Mouse (Mus musculus) MEL (cell line): ENCODE results near the gene Glrx2. TPM values are rescaled to one million over a fixed set of nuclear protein-coding genes. Genes with fewer than 3 reads are reported as not detected.

Source experiments
- DNase-seq: peaks from one replicate; pipeline ENCODE4 v3.0.0; 2011; ENCODE audit warnings: low read depth, low spot score
- H3K27ac ChIP-seq: 2 replicates; pipeline ENCODE4 v1.5.1; 2012; ENCODE audit warnings: low read depth, mild to moderate bottlenecking, control low read depth, low read length, moderate library complexity; ENCODE audit not compliant: control insufficient read depth
- H3K27me3 ChIP-seq, 2 experiments: fragments of 150-350 bp in 1 of 2; sonication (generic) in 1 of 2; 2 replicates each; pipeline ENCODE4 v1.6.1; 2012; ENCODE audit warnings: low read length in 2 of 2, mild to moderate bottlenecking in 2 of 2, improper control_type of control experiment in 1 of 2, moderate library complexity in 1 of 2; ENCODE audit not compliant: insufficient read depth in 2 of 2, control insufficient read depth in 1 of 2
- H3K36me3 ChIP-seq, 2 experiments: 2 replicates each; pipeline ENCODE4 v1.6.1; 2012 to 2014; ENCODE audit warnings: low read length in 2 of 2, improper control_type of control experiment in 1 of 2, inconsistent platforms in 1 of 2, mild to moderate bottlenecking in 1 of 2; ENCODE audit not compliant: insufficient read depth in 2 of 2, control insufficient read depth in 1 of 2
- H3K4me1 ChIP-seq, 2 experiments: fragments of 150-350 bp in 1 of 2; sonication (generic) in 1 of 2; 2 replicates each; pipeline ENCODE4 v1.6.1; 2012; ENCODE audit warnings: low read length in 2 of 2, improper control_type of control experiment in 1 of 2, mild to moderate bottlenecking in 1 of 2; ENCODE audit not compliant: insufficient read depth in 2 of 2, control insufficient read depth in 1 of 2
- H3K4me3 ChIP-seq, 2 experiments: fragments of 150-350 bp in 1 of 2; sonication (generic) in 1 of 2; 2 replicates each; pipeline ENCODE4 v1.5.1; 2012; ENCODE audit warnings: low read depth in 2 of 2, low read length in 2 of 2, mild to moderate bottlenecking in 2 of 2, moderate library complexity in 2 of 2, control low read depth in 1 of 2, improper control_type of control experiment in 1 of 2; ENCODE audit not compliant: control insufficient read depth in 1 of 2, insufficient read depth in 1 of 2
- H3K79me2 ChIP-seq: 2 replicates; pipeline ENCODE4 v1.6.1; 2012; ENCODE audit warnings: mild to moderate bottlenecking, low read length, moderate library complexity; ENCODE audit not compliant: control insufficient read depth, poor library complexity, insufficient read depth
- H3K9ac ChIP-seq: 2 replicates; pipeline ENCODE4 v1.6.1; 2012; ENCODE audit warnings: low read depth, mild to moderate bottlenecking, control low read depth, low read length, moderate library complexity; ENCODE audit not compliant: control insufficient read depth, poor library complexity, severe bottlenecking
- H3K9me3 ChIP-seq: fragments of 150-350 bp; sonication (generic); replicated peaks from 2 replicates; pipeline ENCODE4 v1.6.1; 2012; ENCODE audit warnings: mild to moderate bottlenecking, low read length, improper control_type of control experiment, moderate library complexity; ENCODE audit not compliant: insufficient read depth
- CHD1 ChIP-seq: IDR thresholded peaks from 2 replicates; pipeline ENCODE4 v1.6.1; 2012; ENCODE audit warnings: low read depth, mild to moderate bottlenecking, inconsistent platforms, low read length, improper control_type of control experiment
- CHD2 ChIP-seq: IDR thresholded peaks from 2 replicates; pipeline ENCODE4 v1.6.1; 2011; ENCODE audit warnings: low read length, improper control_type of control experiment
- E2F4 ChIP-seq: IDR thresholded peaks from 2 replicates; pipeline ENCODE4 v1.6.1; 2011; ENCODE audit warnings: low read depth, low read length, improper control_type of control experiment, borderline replicate concordance
- EP300 ChIP-seq, 2 experiments: IDR thresholded peaks; 2 replicates each; pipeline ENCODE4 v1.6.1; 2011; ENCODE audit warnings: improper control_type of control experiment in 2 of 2, low read length in 2 of 2, low read depth in 1 of 2, mild to moderate bottlenecking in 1 of 2
- GABPA ChIP-seq: IDR thresholded peaks from 2 replicates; pipeline ENCODE4 v1.6.1; 2012; ENCODE audit warnings: low read depth, mild to moderate bottlenecking, inconsistent platforms, low read length, improper control_type of control experiment, moderate library complexity
- GATA1 ChIP-seq: IDR thresholded peaks from 2 replicates; pipeline ENCODE4 v1.6.1; 2011; ENCODE audit warnings: low read depth, low read length, improper control_type of control experiment
- KAT2A ChIP-seq: conservative IDR thresholded peaks from 2 replicates; pipeline ENCODE4 v1.6.1; 2012; ENCODE audit warnings: low read depth, low read length, improper control_type of control experiment, inconsistent platforms
- MAFK ChIP-seq: IDR thresholded peaks from 2 replicates; pipeline ENCODE4 v1.6.1; 2011; ENCODE audit warnings: low read depth, mild to moderate bottlenecking, low read length, improper control_type of control experiment, borderline replicate concordance
- MAX ChIP-seq: IDR thresholded peaks from 2 replicates; pipeline ENCODE4 v1.6.1; 2011; ENCODE audit warnings: low read length, improper control_type of control experiment
- MXI1 ChIP-seq: IDR thresholded peaks from 2 replicates; pipeline ENCODE4 v1.6.1; 2011; ENCODE audit warnings: mild to moderate bottlenecking, low read depth, low read length, improper control_type of control experiment
- NELFE ChIP-seq: IDR thresholded peaks from 2 replicates; pipeline ENCODE4 v1.6.1; 2011; ENCODE audit warnings: low read depth, low read length, improper control_type of control experiment
- NRF1 ChIP-seq: IDR thresholded peaks from 2 replicates; pipeline ENCODE4 v1.6.1; 2014; ENCODE audit warnings: low read depth, mild to moderate bottlenecking, inconsistent platforms, low read length, improper control_type of control experiment, moderate library complexity; ENCODE audit not compliant: poor library complexity, insufficient read depth, severe bottlenecking
- POLR2A ChIP-seq, 2 experiments: IDR thresholded peaks; 2 replicates each; pipeline ENCODE4 v1.6.1; 2011 to 2012; ENCODE audit warnings: low read length in 2 of 2, mild to moderate bottlenecking in 2 of 2, control low read depth in 1 of 2, improper control_type of control experiment in 1 of 2, low read depth in 1 of 2, moderate library complexity in 1 of 2; ENCODE audit not compliant: control insufficient read depth in 1 of 2, insufficient read depth in 1 of 2, poor library complexity in 1 of 2
- POLR2AphosphoS5 ChIP-seq: IDR thresholded peaks from 2 replicates; pipeline ENCODE4 v1.6.1; 2012; ENCODE audit warnings: low read depth, borderline replicate concordance, mild to moderate bottlenecking, inconsistent platforms, low read length, moderate library complexity, mixed read lengths
- RAD21 ChIP-seq: IDR thresholded peaks from 2 replicates; pipeline ENCODE4 v1.6.1; 2011; ENCODE audit warnings: mild to moderate bottlenecking, low read depth, low read length, improper control_type of control experiment
- RCOR1 ChIP-seq: IDR thresholded peaks from 2 replicates; pipeline ENCODE4 v1.6.1; 2012; ENCODE audit warnings: low read depth, mild to moderate bottlenecking, inconsistent platforms, low read length, improper control_type of control experiment
- SIN3A ChIP-seq: IDR thresholded peaks from 2 replicates; pipeline ENCODE4 v1.6.1; 2012; ENCODE audit warnings: low read length, improper control_type of control experiment, inconsistent platforms
- TBP ChIP-seq: IDR thresholded peaks from 2 replicates; pipeline ENCODE4 v1.8.0; 2011; ENCODE audit warnings: low read depth, low read length, improper control_type of control experiment
- TCF12 ChIP-seq: IDR thresholded peaks from 2 replicates; pipeline ENCODE4 v1.6.1; 2014; ENCODE audit warnings: low read depth, mild to moderate bottlenecking, inconsistent platforms, low read length, improper control_type of control experiment, moderate library complexity
- UBTF ChIP-seq: IDR thresholded peaks from 2 replicates; pipeline ENCODE4 v1.6.1; 2012; ENCODE audit warnings: low read depth, mild to moderate bottlenecking, inconsistent platforms, low read length, improper control_type of control experiment, moderate library complexity, borderline replicate concordance; ENCODE audit not compliant: insufficient read depth
- ZC3H11A ChIP-seq: IDR thresholded peaks from 2 replicates; pipeline ENCODE4 v1.6.1; 2012; ENCODE audit warnings: low read depth, mild to moderate bottlenecking, inconsistent platforms, low read length, improper control_type of control experiment
- ZNF384 ChIP-seq: IDR thresholded peaks from 2 replicates; pipeline ENCODE4 v1.6.1; 2012; ENCODE audit warnings: low read depth, mild to moderate bottlenecking, inconsistent platforms, low read length, improper control_type of control experiment
- polyA plus RNA-seq, 2 experiments: library from polyadenylated mRNA; stranded (reverse) in 1 of 2; unstranded in 1 of 2; fragments of >175 nt in 1 of 2; fragments of >200 nt in 1 of 2; gene quantifications; 2 replicates each; pipeline versions ENCODE4 v1.2.1 to v1.2.4; 2012; ENCODE audit warnings: low replicate concordance in 2 of 2, low read depth in 1 of 2; ENCODE audit not compliant: insufficient read length in 2 of 2, insufficient read depth in 1 of 2, missing spikeins in 1 of 2
- total RNA-seq: library from RNA; depleted of rRNA; stranded (reverse); fragments of 300-350 nt; gene quantifications from 2 replicates; pipeline ENCODE4 v1.2.3, GENCODE M21; 2012

The Glrx2 gene
- total and polyA plus RNA-seq, 3 experiments, result 25.3 to 61.6 TPM; not detected in 1

- no peak overlapping the region for H3K27ac ChIP-seq
- peak; percentile 44; the same call in 1 of the 2 replicates for TF ChIP-seq MAFK
- no peak for TF ChIP-seq CHD1
- TF ChIP-seq, all 39 proteins: peak for 1
- Histone ChIP-seq H3K4me3 (no peak overlapping the region), H3K9me3 (no peaks in the 10 kb centered on the region), H3K79me2 (no peaks in the 10 kb centered on the region), H3K9ac (no peak overlapping the region), H3K36me3 (peaks cover 0 to 44% of the 10 kb centered on the region in 2 experiments; a peak in 2 of 4 replicates), H3K27me3 (no peaks in the 10 kb centered on the region), H3K4me1 (no peaks in the 10 kb centered on the region)
- DNase-seq, result no peak
These were observed 31.3 kb upstream of the Glrx2 start for GRCm38 (mm10) chr1:143684849-143685248.

- Histone ChIP-seq H3K36me3 (peaks cover 15 to 18% of the 10 kb centered on the region in 2 experiments), H3K79me2 (peaks cover 42% of the 10 kb centered on the region), H3K9ac (peak overlapping the region; percentile 93), H3K4me3 (peak overlapping the region; percentile 84 to 97), H3K27ac (peak overlapping the region; percentile 78), H3K4me1 (peaks cover 3 to 4% of the 10 kb centered on the region in 2 experiments; a peak in 1 of 4 replicates), H3K9me3 (no peaks in the 10 kb centered on the region), H3K27me3 (no peaks in the 10 kb centered on the region)
- DNase-seq, result peak; percentile 38
- TF ChIP-seq GABPA (no peak), ZNF384 (peak; percentile 54; the same call in 1 of the 2 replicates)
These were observed 14.4 kb upstream of the Glrx2 start for GRCm38 (mm10) chr1:143701736-143702135.

- no peaks in the 10 kb centered on the region for H3K9me3 ChIP-seq
- peaks cover under 1 to 4% of the 10 kb centered on the region in 2 experiments; a peak in 1 of 4 replicates for H3K4me1 ChIP-seq
- peak overlapping the region; percentile 93 for H3K9ac ChIP-seq
- peak overlapping the region; percentile 84 to 97 for H3K4me3 ChIP-seq
- H3K27ac ChIP-seq, result peak overlapping the region; percentile 78
- H3K36me3 ChIP-seq, result peaks cover 14 to 15% of the 10 kb centered on the region in 2 experiments
- TF ChIP-seq RAD21, result no peak
- TF ChIP-seq NELFE, result no peak
- TF ChIP-seq GABPA, result no peak
- peak; percentile 71 for TF ChIP-seq SIN3A
- TF ChIP-seq NRF1, result no peak
- TF ChIP-seq KAT2A, result no peak
- TF ChIP-seq RCOR1, result no peak
- TF ChIP-seq MAX, result no peak
- TF ChIP-seq TCF12, result no peak
- peak in 1 of 2 experiments; percentile 9; a peak in 1 of 4 replicates for TF ChIP-seq EP300 (IDR thresholded peaks at IDR 0.05; ENCODE audit: low read depth in 1 of 2, low read length in 2 of 2)
- no peak for TF ChIP-seq E2F4
- TF ChIP-seq ZC3H11A, result no peak
- TF ChIP-seq MAFK, result no peak
- peak; percentile 54; the same call in 1 of the 2 replicates for TF ChIP-seq TBP
- no peak for TF ChIP-seq CHD2
- no peak; a peak in 1 of 4 replicates for TF ChIP-seq POLR2A (IDR thresholded peaks at IDR 0.05; ENCODE audit: control insufficient read depth in 1 of 2, insufficient read depth in 1 of 2, low read depth in 1 of 2, low read length in 2 of 2, poor library complexity in 1 of 2)
- TF ChIP-seq GATA1, result no peak
- no peak for TF ChIP-seq POLR2AphosphoS5
- 0 out of 2 replicates have a peak, but pooled peaks have one; percentile 47 for TF ChIP-seq UBTF
- 0 out of 2 replicates have a peak, but pooled peaks have one; percentile 5 for TF ChIP-seq ZNF384
- peak; percentile 56; the same call in 1 of the 2 replicates for TF ChIP-seq MXI1
- H3K27me3 ChIP-seq, result no peaks in the 10 kb centered on the region
- peak; percentile 68 for DNase-seq
- peaks cover 39% of the 10 kb centered on the region for H3K79me2 ChIP-seq
These were observed 13.9 kb upstream of the Glrx2 start for GRCm38 (mm10) chr1:143702141-143702740.
